Mouse (Mus musculus): ENCODE measurements around the gene Plxnc1. TPM values are rescaled to one million over a fixed set of nuclear protein-coding genes. Genes with fewer than 3 reads are reported as not detected.

Plxnc1 gene
- 1.1 and 2.4 TPM in 2 replicates for polyA plus RNA-seq (2012; rRNA removed; ENCODE audit: low replicate concordance)

DNA sequence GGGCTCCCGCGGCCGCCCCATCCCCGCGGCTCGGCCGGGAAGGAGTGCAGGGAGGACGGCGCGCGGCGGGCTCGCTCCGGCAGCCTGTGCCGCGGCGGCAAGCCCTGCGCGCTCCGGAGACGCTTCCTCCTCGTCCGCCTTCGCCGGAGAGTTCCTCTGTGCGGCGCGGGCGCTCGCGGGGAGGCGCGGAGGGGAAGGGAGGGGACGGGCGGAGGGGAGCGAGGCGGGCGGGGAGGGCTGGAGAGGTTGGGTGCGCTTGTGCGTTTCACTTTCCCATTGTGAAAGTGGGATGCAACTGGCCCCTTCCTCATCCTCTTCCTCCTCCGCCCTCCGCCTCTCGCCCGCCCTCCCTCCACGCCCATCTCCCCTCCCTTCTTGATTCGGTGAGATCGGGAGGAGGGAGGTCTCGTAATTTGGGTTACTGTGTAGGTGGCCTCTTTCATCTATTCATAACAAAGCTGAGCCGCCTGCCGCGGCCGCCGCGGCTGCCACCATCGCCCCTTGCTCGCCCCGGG, at the start of gene Plxnc1:
Plxnc1 (minus strand) TSS at position 145 of the 515 bp plus-strand sequence.

